Mouse (Mus musculus) heart, postnatal 10 days (tissue): ENCODE measurements around the gene Nup210. TPM values are rescaled to one million over a fixed set of nuclear protein-coding genes. Genes with fewer than 3 reads are reported as not detected.

Experiments
- DNase-seq, 2 experiments: peaks; one replicate each; pipeline ENCODE4 v3.0.0; 2021
- intact Hi-C: fragments of 180-260 bp; cut with DNase I; formaldehyde crosslinking; loops from one replicate; pipeline ENCODE4 v1.15.1; 2025
- total RNA-seq, 2 experiments: library from RNA; stranded (reverse); gene quantifications; 2 replicates each; pipeline ENCODE4 v1.2.3; 2021

Nup210 gene
- 10 to 100 TPM in 1 of 2 experiments, 1 to 10 TPM in 1; 9.4 to 11.1 TPM for total RNA-seq

GRCm38 (mm10) chr6:91116244-91117145, at the start of gene Nup210:
TSS of gene Nup210 (minus strand) at chr6:91116829.
- DNase-seq = peak; percentile 94 to 96
- intact Hi-C loops = no loop called here

DNA sequence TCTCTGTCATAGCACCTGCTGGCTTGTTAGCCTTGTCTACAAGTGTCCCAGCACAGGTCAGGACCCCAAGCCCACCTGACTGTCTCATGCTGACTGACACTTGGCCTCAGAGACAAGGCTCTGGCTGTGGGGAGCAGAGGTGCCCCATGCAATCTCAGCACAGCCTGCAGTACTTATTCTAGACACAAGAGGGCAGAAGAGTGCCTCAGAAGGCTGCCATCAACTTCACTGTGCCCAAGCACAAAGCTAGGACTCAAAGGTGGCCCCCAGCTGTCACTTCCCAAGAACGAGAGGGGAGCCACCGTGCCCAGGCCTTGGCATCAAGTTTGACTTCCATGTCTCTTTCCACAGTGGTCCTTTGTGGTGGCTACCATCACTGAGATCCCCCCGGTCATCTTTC, 48.6 kb upstream of the Nup210 start:
- intact Hi-C loops = loop anchor here (1.0 to 5.0 kb wide), 2 partner anchors 116 to 247 kb away; partner anchors contain the start of gene Wnt7a
- peak; percentile 80 to 85 for DNase-seq

DNA sequence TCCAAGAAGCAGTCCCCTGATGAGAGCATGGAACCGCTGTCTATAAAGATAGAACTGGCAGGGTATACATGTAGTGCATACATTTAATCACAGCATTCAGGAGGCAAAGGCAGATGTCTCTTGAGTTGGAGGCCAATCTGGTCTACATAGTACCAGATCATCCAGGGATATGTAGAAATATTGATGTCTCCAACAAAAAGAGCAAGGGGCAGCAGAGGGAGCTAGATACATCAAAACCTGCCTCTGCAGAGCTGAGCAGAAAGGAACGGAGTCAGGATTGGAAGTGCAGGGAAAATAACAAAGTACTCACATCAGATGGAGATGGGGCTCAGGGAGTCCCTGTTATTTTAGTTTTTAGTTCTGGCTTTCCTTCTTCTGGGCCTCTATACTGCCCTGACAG, 48.0 kb upstream of the Nup210 start:
- DNase-seq = no peak
- intact Hi-C loops = no loop called here

- no peak for DNase-seq
- intact Hi-C loops = no loop called here
These were observed 46.7 kb upstream of the Nup210 start for GRCm38 (mm10) chr6:91163195-91163911.

GRCm38 (mm10) chr6:91162314-91162713, 45.7 kb upstream of the Nup210 start:
- intact Hi-C loops = no loop called here
- no peak for DNase-seq

- DNase-seq = no peak
- intact Hi-C loops = no loop called here
These were observed 45.0 kb upstream of the Nup210 start for GRCm38 (mm10) chr6:91161506-91162235.

GRCm38 (mm10) chr6:91160976-91161375, 44.3 kb upstream of the Nup210 start:
- intact Hi-C loops = no loop called here
- DNase-seq = no peak

DNA sequence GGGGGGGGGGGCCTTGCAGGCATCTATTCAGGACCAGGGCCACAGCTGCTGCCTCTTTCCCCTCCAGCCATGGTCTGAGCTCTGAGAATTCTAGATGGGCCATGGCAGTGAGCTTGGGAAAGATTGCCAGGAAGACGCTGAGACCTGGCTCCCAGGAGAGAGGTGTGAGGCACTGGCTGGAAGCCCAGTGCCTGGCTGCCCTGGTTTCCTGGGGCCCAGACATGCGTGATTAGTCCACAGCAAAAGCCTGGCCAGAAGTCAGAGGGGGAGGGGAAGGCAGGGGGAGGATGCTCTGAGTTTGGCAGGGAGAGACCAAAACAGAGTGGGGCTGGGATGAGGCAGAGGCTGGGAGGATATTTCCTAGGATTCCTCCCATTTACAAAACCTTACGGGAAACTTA, 43.8 kb upstream of the Nup210 start:
- peak; percentile 57 to 67 for DNase-seq
- intact Hi-C loops = no loop called here

DNA sequence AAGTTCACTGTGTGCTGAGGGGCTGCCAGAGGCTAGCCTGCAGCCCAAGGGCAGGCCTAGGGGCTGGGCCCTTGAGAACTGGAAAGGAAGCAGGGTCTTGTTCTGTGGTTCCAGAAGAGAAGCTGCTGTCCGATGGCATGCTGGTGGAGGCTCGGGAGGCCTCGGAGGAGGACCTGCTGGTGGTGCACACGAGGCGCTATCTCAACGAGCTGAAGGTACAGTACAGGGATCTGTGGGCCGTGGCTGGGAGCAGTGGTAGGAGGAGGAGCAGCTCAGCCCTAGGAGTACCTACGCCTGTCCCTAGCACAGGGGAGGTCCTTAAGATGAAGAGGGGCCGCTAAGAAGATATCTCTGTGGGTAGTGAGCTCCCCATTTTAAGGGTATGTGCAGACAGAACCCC, 42.4 kb upstream of the Nup210 start:
- DNase-seq = no peak
- intact Hi-C loops = no loop called here

DNA sequence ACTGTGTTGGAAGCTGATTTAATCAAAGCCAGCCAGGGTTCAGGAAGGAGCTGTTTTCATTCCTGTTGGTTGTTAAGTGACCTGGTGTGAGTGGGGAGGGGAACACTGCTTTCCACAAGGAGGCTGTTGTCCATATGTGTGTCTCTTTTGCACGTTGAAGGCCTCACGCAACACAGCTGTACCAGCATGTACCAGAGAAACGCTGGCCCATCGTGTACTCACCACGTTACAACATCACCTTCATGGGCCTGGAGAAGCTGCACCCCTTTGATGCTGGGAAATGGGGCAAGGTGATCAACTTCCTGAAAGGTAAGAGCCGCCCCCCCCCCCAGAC, 40.6 kb upstream of the Nup210 start:
- DNase-seq = no peak
- intact Hi-C loops = no loop called here

GRCm38 (mm10) chr6:91156554-91157236, 40.1 kb upstream of the Nup210 start, which contains the start of gene Hdac11:
TSS of gene Hdac11 (plus strand) at chr6:91156665.
- intact Hi-C loops = no loop called here
- peak; percentile 91 for DNase-seq

- DNase-seq = no peak
- intact Hi-C loops = no loop called here
These were observed 39.4 kb upstream of the Nup210 start for GRCm38 (mm10) chr6:91156062-91156461.

GRCm38 (mm10) chr6:91155286-91155685, 38.7 kb upstream of the Nup210 start:
- intact Hi-C loops = no loop called here
- no peak for DNase-seq

DNA sequence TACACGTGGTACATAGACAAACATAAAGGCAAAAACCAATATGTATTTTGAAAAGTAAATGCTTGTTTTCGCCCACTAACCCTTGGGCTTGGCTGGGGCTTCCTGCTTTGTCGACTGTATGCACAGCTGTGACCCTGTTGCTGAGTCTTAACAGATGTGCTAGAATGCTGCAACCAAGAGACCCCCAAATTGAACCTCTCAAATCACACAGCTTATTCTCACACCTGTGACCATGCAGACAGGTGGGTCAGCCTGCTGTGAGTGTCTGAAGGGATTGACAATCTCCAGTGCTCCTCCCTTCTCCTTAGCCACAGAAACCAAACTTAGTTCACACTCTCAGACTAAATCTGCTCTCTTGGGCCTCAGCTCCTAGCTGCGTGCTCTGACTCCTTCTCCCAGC, 38.1 kb upstream of the Nup210 start:
- intact Hi-C loops = no loop called here
- no peak for DNase-seq

DNA sequence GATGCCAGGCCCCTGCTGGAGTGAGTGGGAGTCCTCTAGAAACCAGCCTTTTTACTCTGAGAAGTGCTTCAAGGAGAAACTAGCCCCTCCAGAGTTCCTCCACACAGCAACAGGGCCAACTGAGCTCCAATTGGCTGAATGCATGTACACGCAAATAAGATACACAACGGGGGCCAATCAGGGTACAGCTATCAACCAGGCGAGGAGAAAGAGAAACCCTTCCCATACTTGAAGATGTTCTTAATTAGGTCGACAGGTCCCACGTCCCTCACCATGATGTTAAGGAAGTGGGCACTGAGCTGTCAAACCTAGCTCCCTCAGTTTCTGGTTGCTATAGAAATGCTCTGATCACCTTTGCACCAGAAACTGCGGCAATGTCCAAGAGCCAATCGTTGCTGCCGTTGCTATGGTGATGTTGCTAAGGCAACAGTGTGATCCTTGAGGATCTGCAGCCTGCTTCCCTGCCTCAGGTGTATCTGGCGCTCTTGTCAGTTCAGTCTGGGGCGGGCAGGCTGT, 37.0 kb upstream of the Nup210 start:
- no peak for DNase-seq
- intact Hi-C loops = no loop called here

GRCm38 (mm10) chr6:91152892-91153548, 36.4 kb upstream of the Nup210 start:
- intact Hi-C loops = no loop called here
- DNase-seq = no peak

DNA sequence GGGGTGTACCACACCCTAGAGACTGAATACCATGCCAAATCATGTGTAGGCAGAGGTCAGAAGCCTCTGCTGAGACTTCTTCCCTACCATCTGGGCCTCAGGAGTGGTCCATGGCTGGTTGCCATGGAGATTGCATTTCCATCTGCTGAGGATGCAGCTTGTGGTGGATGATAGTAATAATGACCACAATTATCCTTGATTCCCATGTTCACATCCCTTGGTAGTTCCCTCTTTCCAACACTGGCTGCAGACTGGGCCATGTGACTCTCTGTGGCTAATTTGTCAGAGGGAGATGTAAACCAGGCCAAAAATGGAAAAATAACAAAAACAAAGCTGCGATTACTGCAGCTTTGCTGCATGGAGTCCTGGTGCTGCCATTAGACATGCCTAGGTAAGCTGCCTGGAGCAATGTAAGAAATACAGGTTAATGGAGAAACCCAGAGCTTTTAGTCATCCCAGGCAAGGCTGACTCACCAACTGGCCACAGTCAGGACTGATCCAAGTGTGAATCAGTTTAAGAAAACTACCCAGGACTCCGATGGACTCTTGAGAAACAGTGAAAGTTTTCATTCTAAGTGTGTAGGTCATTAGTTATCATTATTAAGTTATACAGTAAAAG, 30.6 kb upstream of the Nup210 start:
- DNase-seq = no peak

GRCm38 (mm10) chr6:91146443-91147151, 30.0 kb upstream of the Nup210 start:
- intact Hi-C loops = no loop called here
- no peak for DNase-seq

More for the DNA sequence above, 30.6 kb upstream of the Nup210 start:
- intact Hi-C loops = no loop called here

DNA sequence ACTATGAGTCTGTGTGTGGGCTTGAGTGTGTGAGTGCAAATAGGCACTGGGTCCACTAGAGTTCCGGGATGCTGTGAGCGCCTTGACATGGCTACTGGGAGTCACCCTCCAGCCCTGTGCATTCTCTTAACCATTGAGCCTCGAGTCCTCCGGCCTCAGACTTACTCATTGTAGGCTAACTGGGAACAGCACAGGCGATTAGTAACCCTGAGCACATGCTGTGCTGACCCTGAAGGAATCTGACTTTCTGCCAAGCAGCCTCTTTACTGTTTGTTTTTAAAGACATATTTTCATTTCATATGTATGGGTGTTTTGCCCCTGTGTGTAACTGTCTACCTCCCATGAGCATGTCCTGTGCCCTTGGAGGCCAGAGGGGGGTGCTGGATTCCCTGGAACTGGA, 28.9 kb upstream of the Nup210 start:
- intact Hi-C loops = no loop called here
- no peak for DNase-seq
